Mouse (Mus musculus) forebrain, embryonic 16.5 days (tissue): ENCODE results near the gene Aspscr1. TPM values are rescaled to one million over a fixed set of nuclear protein-coding genes. Genes with fewer than 3 reads are reported as not detected.

Experiments
- ATAC-seq: fragments of 200-750 bp; cut with Nextera tagmentation; 2 replicates; pipeline ENCODE4 v1.8.0; 2017; ENCODE audit warnings: mild to moderate bottlenecking, moderate library complexity
- H3K27ac ChIP-seq: fragments of 300-500 bp; sonication (generic); 2 replicates; pipeline ENCODE4 v1.5.1; 2014; ENCODE audit warnings: low read length, control low read depth
- H3K27me3 ChIP-seq: fragments of 300-500 bp; sonication (generic); replicated peaks from 2 replicates; pipeline ENCODE4 v1.6.1; 2014; ENCODE audit warnings: low read length; ENCODE audit not compliant: control insufficient read depth, insufficient read depth
- H3K36me3 ChIP-seq: fragments of 300-500 bp; sonication (generic); 2 replicates; pipeline ENCODE4 v1.6.1; 2014; ENCODE audit not compliant: control insufficient read depth, insufficient read depth
- H3K4me1 ChIP-seq: fragments of 300-500 bp; sonication (generic); replicated peaks from 2 replicates; pipeline ENCODE4 v1.6.1; 2014; ENCODE audit warnings: low read length; ENCODE audit not compliant: control insufficient read depth, insufficient read depth
- H3K4me2 ChIP-seq: fragments of 300-500 bp; sonication (generic); 2 replicates; pipeline ENCODE4 v1.6.1; 2014; ENCODE audit warnings: mild to moderate bottlenecking, low read length, control low read depth
- H3K4me3 ChIP-seq: fragments of 300-500 bp; sonication (generic); replicated peaks from 2 replicates; pipeline ENCODE4 v1.5.1; 2014; ENCODE audit warnings: mild to moderate bottlenecking, low read length, control low read depth
- H3K9ac ChIP-seq: fragments of 300-500 bp; sonication (generic); replicated peaks from 2 replicates; pipeline ENCODE4 v1.6.1; 2014; ENCODE audit warnings: low read depth, low read length, control low read depth
- H3K9me3 ChIP-seq: fragments of 300-500 bp; sonication (generic); 2 replicates; pipeline ENCODE4 v1.6.1; 2016; ENCODE audit warnings: low read length; ENCODE audit not compliant: control insufficient read depth
- WGBS: fragments of 180-500 bp; shearing (Covaris S2); extraction: QIAGEN DNeasy Blood & Tissue Kit; methylation state at CpG from one replicate; pipeline ENCODE4 v1.1.7; 2014; 5-methylcytosine and 5-hydroxymethylcytosine counted together
- polyA plus RNA-seq: library from polyadenylated mRNA; unstranded; fragments of >200 nt; fragmentation: Nextera tagmentation; extraction: Ambion mirVana; gene quantifications from 2 replicates; pipeline ENCODE4 v1.2.1, GENCODE M21; 2015

The Aspscr1 gene
- polyA plus RNA-seq, 1 experiment from 2014 or later: 158 TPM

- WGBS: 64% methylated on average over 23 of the region's 23 CpGs
Measured at GRCm38 (mm10) chr11:120629341-120629730, 43.4 kb upstream of the Aspscr1 start.

GRCm38 (mm10) chr11:120629911-120630310 is 42.9 kb upstream of the Aspscr1 start:
- H3K4me2 ChIP-seq: no peak overlapping the region
- H3K4me1 ChIP-seq: peaks cover 37% of the 10 kb centered on the region
- H3K36me3 ChIP-seq: peaks cover 6% of the 10 kb centered on the region; the same call in 1 of the 2 replicates
- no peaks in the 10 kb centered on the region for H3K27me3 ChIP-seq
- no peaks in the 10 kb centered on the region for H3K9me3 ChIP-seq
- no peak for ATAC-seq
- WGBS: 39% methylated on average over 7 of the region's 7 CpGs
- H3K4me3 ChIP-seq: no peak overlapping the region
- H3K9ac ChIP-seq: no peak overlapping the region
- no peak overlapping the region for H3K27ac ChIP-seq

More at GRCm38 (mm10) chr11:120629341-120629730, 43.4 kb upstream of the Aspscr1 start:
- Histone ChIP-seq H3K9me3 (no peaks in the 10 kb centered on the region), H3K9ac (no peak overlapping the region), H3K4me2 (no peak overlapping the region), H3K4me1 (peaks cover 37% of the 10 kb centered on the region), H3K27me3 (no peaks in the 10 kb centered on the region), H3K27ac (no peak overlapping the region), H3K36me3 (peaks cover 6% of the 10 kb centered on the region; the same call in 1 of the 2 replicates), H3K4me3 (no peak overlapping the region)
- no peak for ATAC-seq

- H3K9me3 ChIP-seq: no peaks in the 10 kb centered on the region
- H3K4me1 ChIP-seq: peaks cover 32% of the 10 kb centered on the region
- H3K27ac ChIP-seq: no peak overlapping the region
- H3K36me3 ChIP-seq: peaks cover 6% of the 10 kb centered on the region; the same call in 1 of the 2 replicates
- 30% methylated on average over 5 of the region's 5 CpGs for WGBS
- no peak for ATAC-seq
- H3K4me2 ChIP-seq: no peak overlapping the region
- H3K27me3 ChIP-seq: no peaks in the 10 kb centered on the region
- H3K4me3 ChIP-seq: no peak overlapping the region
- 0 out of 2 replicates have a peak overlapping the region, but pooled peaks have one; percentile 2 for H3K9ac ChIP-seq
Measured at GRCm38 (mm10) chr11:120630401-120630871, 42.3 kb upstream of the Aspscr1 start.

- H3K4me2 ChIP-seq: no peak overlapping the region
- H3K36me3 ChIP-seq: peaks cover 6% of the 10 kb centered on the region; the same call in 1 of the 2 replicates
- WGBS: 43% methylated on average over 7 of the region's 7 CpGs
- no peak for ATAC-seq
- H3K4me3 ChIP-seq: no peak overlapping the region
- no peaks in the 10 kb centered on the region for H3K27me3 ChIP-seq
- H3K27ac ChIP-seq: no peak overlapping the region
- no peaks in the 10 kb centered on the region for H3K9me3 ChIP-seq
- peaks cover 31% of the 10 kb centered on the region for H3K4me1 ChIP-seq
- no peak overlapping the region for H3K9ac ChIP-seq
Measured at GRCm38 (mm10) chr11:120630881-120631725, 41.7 kb upstream of the Aspscr1 start.

GRCm38 (mm10) chr11:120631726-120632448 is 40.9 kb upstream of the Aspscr1 start:
- Histone ChIP-seq H3K4me1 (peaks cover 31% of the 10 kb centered on the region), H3K36me3 (peaks cover 6% of the 10 kb centered on the region; the same call in 1 of the 2 replicates), H3K4me2 (peak overlapping the region; percentile 61), H3K9ac (peak overlapping the region; percentile 85), H3K27me3 (no peaks in the 10 kb centered on the region), H3K9me3 (no peaks in the 10 kb centered on the region), H3K4me3 (peak overlapping the region; percentile 84), H3K27ac (no peak overlapping the region)
- WGBS: 63% methylated on average over 4 of the region's 4 CpGs
- ATAC-seq: no peak

- Histone ChIP-seq H3K4me1 (peaks cover 31% of the 10 kb centered on the region), H3K9me3 (no peaks in the 10 kb centered on the region), H3K4me3 (peak overlapping the region; percentile 84), H3K9ac (peak overlapping the region; percentile 85), H3K27ac (peak overlapping the region; percentile 79), H3K4me2 (peak overlapping the region; percentile 61), H3K27me3 (no peaks in the 10 kb centered on the region), H3K36me3 (peaks cover 6% of the 10 kb centered on the region; the same call in 1 of the 2 replicates)
- WGBS: under 1% methylated on average over 99 of the region's 116 CpGs
- peak; percentile 85 for ATAC-seq
Measured at GRCm38 (mm10) chr11:120632559-120633519, 39.9 kb upstream of the Aspscr1 start.

GRCm38 (mm10) chr11:120633520-120634343 is 39.0 kb upstream of the Aspscr1 start, which contains the start of gene Mafg:
Gene Mafg, minus strand, starts transcription at chr11:120633600.
- Histone ChIP-seq H3K4me2 (peak within 1 kb of the TSS; percentile 61), H3K4me1 (peaks cover 31% of the 10 kb centered on the region), H3K27ac (peak within 1 kb of the TSS; percentile 79), H3K27me3 (no peaks in the 10 kb centered on the region), H3K4me3 (peak within 1 kb of the TSS; percentile 84), H3K9me3 (no peaks in the 10 kb centered on the region), H3K36me3 (peaks cover 6% of the 10 kb centered on the region; the same call in 1 of the 2 replicates), H3K9ac (peak within 1 kb of the TSS; percentile 85)
- ATAC-seq: peak; percentile 95
- 11% methylated on average over 58 of the region's 58 CpGs for WGBS

- no peak overlapping the region for H3K4me3 ChIP-seq
- 80% methylated on average over 5 of the region's 5 CpGs for WGBS
- H3K27me3 ChIP-seq: no peaks in the 10 kb centered on the region
- H3K27ac ChIP-seq: no peak overlapping the region
- H3K9ac ChIP-seq: no peak overlapping the region
- H3K4me2 ChIP-seq: no peak overlapping the region
- no peak for ATAC-seq
- H3K9me3 ChIP-seq: no peaks in the 10 kb centered on the region
- no peaks in the 10 kb centered on the region for H3K36me3 ChIP-seq
- peaks cover 28% of the 10 kb centered on the region for H3K4me1 ChIP-seq
Measured at GRCm38 (mm10) chr11:120634810-120635209, 38.0 kb upstream of the Aspscr1 start.
